Mouse (Mus musculus) CH12.LX (cell line): ENCODE measurements around the gene Gosr1. TPM values are rescaled to one million over a fixed set of nuclear protein-coding genes. Genes with fewer than 3 reads are reported as not detected.

Source experiments
- DNase-seq: peaks from one replicate; pipeline ENCODE4 v3.0.0-alpha.2; 2013; ENCODE audit errors: extremely low read depth
- H3K27ac ChIP-seq: 2 replicates; pipeline ENCODE4 v1.5.1; 2012; ENCODE audit warnings: low read depth, mild to moderate bottlenecking, control low read depth, moderate library complexity; ENCODE audit not compliant: insufficient read depth
- H3K27me3 ChIP-seq: replicated peaks from 2 replicates; pipeline ENCODE3; 2012; ENCODE audit warnings: inconsistent platforms
- H3K36me3 ChIP-seq, 2 experiments: replicated peaks in 1 of 2; 2 replicates each; pipeline versions ENCODE3 to v1.6.1; 2012; ENCODE audit warnings: inconsistent platforms in 1 of 2, low read length in 1 of 2, mild to moderate bottlenecking in 1 of 2, mixed read lengths in 1 of 2, moderate library complexity in 1 of 2; ENCODE audit not compliant: control insufficient read depth in 1 of 2, insufficient read depth in 1 of 2
- H3K4me1 ChIP-seq, 2 experiments: 2 replicates each; pipeline ENCODE4 v1.6.1; 2012; ENCODE audit warnings: inconsistent platforms in 1 of 2, moderate library complexity in 1 of 2; ENCODE audit not compliant: insufficient read depth in 2 of 2, control insufficient read depth in 1 of 2
- H3K4me2 ChIP-seq: 2 replicates; pipeline ENCODE4 v1.6.1; 2012; ENCODE audit warnings: low read depth, mild to moderate bottlenecking, control low read depth; ENCODE audit not compliant: poor library complexity, insufficient read depth, severe bottlenecking
- H3K4me3 ChIP-seq, 3 experiments: fragments of 150-350 bp in 1 of 3; sonication (generic) in 1 of 3; replicated peaks in 1 of 3; 2 replicates each; pipeline versions ENCODE3 to v1.5.1; 2011 to 2012; ENCODE audit warnings: low read depth in 2 of 3, low read length in 2 of 3, mild to moderate bottlenecking in 2 of 3, moderate library complexity in 2 of 3, control low read depth in 1 of 3, improper control_type of control experiment in 1 of 3, inconsistent platforms in 1 of 3, mixed read lengths in 1 of 3; ENCODE audit not compliant: poor library complexity in 1 of 3
- H3K79me2 ChIP-seq: replicated peaks from 2 replicates; pipeline ENCODE4 v1.6.1; 2012; ENCODE audit warnings: mild to moderate bottlenecking, moderate library complexity; ENCODE audit not compliant: control insufficient read depth, poor library complexity, insufficient read depth, severe bottlenecking; ENCODE audit errors: extremely low read depth
- H3K9ac ChIP-seq: 2 replicates; pipeline ENCODE4 v1.6.1; 2012; ENCODE audit warnings: low read depth, mild to moderate bottlenecking, control low read depth, moderate library complexity; ENCODE audit not compliant: insufficient read depth
- H3K9me3 ChIP-seq: replicated peaks from 2 replicates; pipeline ENCODE3; 2012; ENCODE audit warnings: low read length, inconsistent platforms, mixed read lengths
- BHLHE40 ChIP-seq: IDR thresholded peaks from 2 replicates; pipeline ENCODE4 v1.6.1; 2011; ENCODE audit warnings: mild to moderate bottlenecking, low read depth, low read length, improper control_type of control experiment
- CHD2 ChIP-seq: IDR thresholded peaks from 2 replicates; pipeline ENCODE4 v1.6.1; 2011; ENCODE audit warnings: low read length, improper control_type of control experiment
- E2F4 ChIP-seq: IDR thresholded peaks from 2 replicates; pipeline ENCODE4 v1.6.1; 2011; ENCODE audit warnings: low read depth, low read length, improper control_type of control experiment; ENCODE audit not compliant: insufficient replicate concordance
- ELF1 ChIP-seq: IDR thresholded peaks from 2 replicates; pipeline ENCODE4 v1.6.1; 2014; ENCODE audit warnings: low read depth, mild to moderate bottlenecking, inconsistent platforms, low read length, improper control_type of control experiment
- EP300 ChIP-seq: IDR thresholded peaks from 2 replicates; pipeline ENCODE4 v1.6.1; 2011; ENCODE audit warnings: low read length, improper control_type of control experiment
- ETS1 ChIP-seq: conservative IDR thresholded peaks from 2 replicates; pipeline ENCODE4 v1.6.1; 2012; ENCODE audit warnings: low read depth, mild to moderate bottlenecking, inconsistent platforms, low read length, improper control_type of control experiment, moderate library complexity
- GABPA ChIP-seq: IDR thresholded peaks from 2 replicates; pipeline ENCODE4 v1.6.1; 2012; ENCODE audit warnings: low read depth, low read length, improper control_type of control experiment, inconsistent platforms; ENCODE audit not compliant: insufficient replicate concordance
- HCFC1 ChIP-seq: IDR thresholded peaks from 2 replicates; pipeline ENCODE4 v1.6.1; 2012; ENCODE audit warnings: low read depth, mild to moderate bottlenecking, inconsistent platforms, low read length, improper control_type of control experiment
- IRF4 ChIP-seq: IDR thresholded peaks from 2 replicates; pipeline ENCODE4 v1.6.1; 2014; ENCODE audit warnings: low read depth, mild to moderate bottlenecking, inconsistent platforms, low read length, improper control_type of control experiment
- JUN ChIP-seq: IDR thresholded peaks from 2 replicates; pipeline ENCODE4 v1.6.1; 2011; ENCODE audit warnings: low read depth, mild to moderate bottlenecking, low read length, improper control_type of control experiment, moderate library complexity; ENCODE audit not compliant: insufficient read depth
- JUND ChIP-seq: conservative IDR thresholded peaks from 2 replicates; pipeline ENCODE4 v1.6.1; 2011; ENCODE audit warnings: low read depth, low read length, improper control_type of control experiment
- MAFK ChIP-seq: IDR thresholded peaks from 2 replicates; pipeline ENCODE4 v1.6.1; 2011; ENCODE audit warnings: low read length, improper control_type of control experiment; ENCODE audit not compliant: insufficient replicate concordance
- MAX ChIP-seq: IDR thresholded peaks from 2 replicates; pipeline ENCODE4 v1.6.1; 2011; ENCODE audit warnings: low read length, improper control_type of control experiment
- MEF2A ChIP-seq: IDR thresholded peaks from 2 replicates; pipeline ENCODE4 v1.6.1; 2014; ENCODE audit warnings: low read depth, mild to moderate bottlenecking, inconsistent platforms, low read length, improper control_type of control experiment, borderline replicate concordance
- MXI1 ChIP-seq: IDR thresholded peaks from 2 replicates; pipeline ENCODE4 v1.6.1; 2011; ENCODE audit warnings: mild to moderate bottlenecking, low read depth, low read length, improper control_type of control experiment
- MYC ChIP-seq: IDR thresholded peaks from 2 replicates; pipeline ENCODE4 v1.6.1; 2011; ENCODE audit warnings: low read depth, mild to moderate bottlenecking, improper control_type of control experiment, low read length
- NELFE ChIP-seq: IDR thresholded peaks from 2 replicates; pipeline ENCODE4 v1.6.1; 2011; ENCODE audit warnings: low read depth, low read length, improper control_type of control experiment
- NRF1 ChIP-seq: IDR thresholded peaks from 2 replicates; pipeline ENCODE4 v1.6.1; 2014; ENCODE audit warnings: low read depth, mild to moderate bottlenecking, inconsistent platforms, low read length, improper control_type of control experiment, moderate library complexity
- PAX5 ChIP-seq: IDR thresholded peaks from 2 replicates; pipeline ENCODE4 v1.6.1; 2012; ENCODE audit warnings: low read length, inconsistent platforms, mixed read lengths
- POLR2A ChIP-seq: IDR thresholded peaks from 2 replicates; pipeline ENCODE4 v1.6.1; 2011; ENCODE audit warnings: low read depth, mild to moderate bottlenecking, improper control_type of control experiment, low read length
- POLR2AphosphoS2 ChIP-seq: IDR thresholded peaks from 2 replicates; pipeline ENCODE4 v1.6.1; 2011; ENCODE audit warnings: low read depth, low read length, improper control_type of control experiment
- RCOR1 ChIP-seq: conservative IDR thresholded peaks from 2 replicates; pipeline ENCODE4 v1.6.1; 2012; ENCODE audit warnings: low read depth, mild to moderate bottlenecking, inconsistent platforms, low read length, improper control_type of control experiment
- SIN3A ChIP-seq: IDR thresholded peaks from 2 replicates; pipeline ENCODE4 v1.6.1; 2012; ENCODE audit warnings: low read length, improper control_type of control experiment, inconsistent platforms
- SMC3 ChIP-seq: IDR thresholded peaks from 2 replicates; pipeline ENCODE4 v1.6.1; 2011; ENCODE audit warnings: low read depth, low read length, improper control_type of control experiment
- TBP ChIP-seq: conservative IDR thresholded peaks from 2 replicates; pipeline ENCODE4 v1.6.1; 2011; ENCODE audit warnings: low read depth, low read length, improper control_type of control experiment
- UBTF ChIP-seq: IDR thresholded peaks from 2 replicates; pipeline ENCODE4 v1.6.1; 2012; ENCODE audit warnings: low read depth, mild to moderate bottlenecking, inconsistent platforms, low read length, improper control_type of control experiment, moderate library complexity
- USF1 ChIP-seq: IDR thresholded peaks from 2 replicates; pipeline ENCODE4 v1.6.1; 2014; ENCODE audit warnings: low read depth, mild to moderate bottlenecking, inconsistent platforms, low read length, improper control_type of control experiment
- ZKSCAN1 ChIP-seq: IDR thresholded peaks from 2 replicates; pipeline ENCODE4 v1.6.1; 2012; ENCODE audit warnings: low read depth, inconsistent platforms, low read length, improper control_type of control experiment, borderline replicate concordance
- ZNF384 ChIP-seq: IDR thresholded peaks from 2 replicates; pipeline ENCODE4 v1.6.1; 2012; ENCODE audit warnings: low read depth, low read length, improper control_type of control experiment, inconsistent platforms
- dilution Hi-C: fragments of 300-500 bp; cut with MboI; formaldehyde crosslinking; loops from 2 replicates; pipeline ENCODE4 v1.14.3; 2020; ENCODE audit warnings: low sequenced_read_pairs; ENCODE audit not compliant: extremely low pct_unique_long_range_greater_than_20kb, extremely low pct_ligation_motif_present
- in situ Hi-C: fragments of 300-500 bp; cut with MboI; formaldehyde crosslinking; loops from 3 replicates; pipeline ENCODE4 v1.14.3; 2019; ENCODE audit warnings: low sequenced_read_pairs, low pct_ligation_motif_present, low pct_unique_long_range_greater_than_20kb, mixed read lengths
- polyA plus RNA-seq: library from polyadenylated mRNA; unstranded; fragments of >175 nt; gene quantifications from 2 replicates; pipeline ENCODE4 v1.2.1, GENCODE M21; 2012; ENCODE audit warnings: low read depth; ENCODE audit not compliant: insufficient read length
- total RNA-seq, 2 experiments: library from RNA; depleted of rRNA; stranded (reverse); fragments of 300-350 nt in 1 of 2; fragments of >200 nt in 1 of 2; gene quantifications; 2 replicates each; pipeline ENCODE4 v1.2.3; 2012 to 2014

The Gosr1 gene
- total and polyA plus RNA-seq, 3 experiments = 21.2 to 46.6 (median 40.2) TPM

DNA sequence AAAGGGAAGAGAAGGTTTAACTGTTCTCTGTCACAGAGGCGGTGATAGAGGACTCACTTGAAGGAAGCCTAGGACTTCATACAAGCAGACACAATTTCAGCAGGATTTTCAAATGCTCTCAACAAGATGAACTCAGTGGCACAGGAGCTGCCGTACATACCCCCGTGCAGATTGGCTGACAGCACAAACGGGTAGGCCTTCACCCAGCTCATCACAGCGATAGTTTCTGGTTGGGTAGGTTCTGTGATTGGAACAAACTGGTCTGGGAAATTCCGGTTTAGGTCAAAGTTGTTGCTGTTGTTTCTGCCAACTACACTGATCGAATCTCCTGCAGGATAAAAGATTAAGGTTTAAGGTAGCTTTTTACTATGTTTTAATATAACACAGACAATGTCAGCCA is 45.2 kb upstream of the Gosr1 start:
- H3K4me3 ChIP-seq = peak overlapping the region; percentile 1 to 47 (median 18)
- peaks cover 25 to 67% of the 10 kb centered on the region in 2 experiments for H3K4me1 ChIP-seq
- peak overlapping the region; percentile 9; the same call in 1 of the 2 replicates for H3K27ac ChIP-seq
- no peak overlapping the region for H3K9ac ChIP-seq
- H3K36me3 ChIP-seq = peaks cover 0 to 23% of the 10 kb centered on the region in 2 experiments
- DNase-seq = peak; percentile 77
- TF ChIP-seq NRF1 = no peak
- TF ChIP-seq JUND = 0 out of 2 replicates have a peak, but pooled peaks have one; percentile 13
- peak; percentile 39; the same call in 1 of the 2 replicates for TF ChIP-seq BHLHE40
- no peak for TF ChIP-seq JUN
- no peak for TF ChIP-seq MXI1
- no peak for TF ChIP-seq GABPA
- TF ChIP-seq E2F4 = no peak
- TF ChIP-seq POLR2A = peak; percentile 34; the same call in 1 of the 2 replicates
- 0 out of 2 replicates have a peak, but pooled peaks have one; percentile 62 for TF ChIP-seq TBP
- no peak for TF ChIP-seq CHD2
- TF ChIP-seq EP300 = peak; percentile 72
- no peak for TF ChIP-seq MYC
- H3K27me3 ChIP-seq = no peaks in the 10 kb centered on the region
- H3K9me3 ChIP-seq = no peaks in the 10 kb centered on the region
- H3K4me2 ChIP-seq = peak overlapping the region; percentile 35
- in situ Hi-C loops = no loop called here
- H3K79me2 ChIP-seq = no peaks in the 10 kb centered on the region
- dilution Hi-C loops = no loop called here

DNA sequence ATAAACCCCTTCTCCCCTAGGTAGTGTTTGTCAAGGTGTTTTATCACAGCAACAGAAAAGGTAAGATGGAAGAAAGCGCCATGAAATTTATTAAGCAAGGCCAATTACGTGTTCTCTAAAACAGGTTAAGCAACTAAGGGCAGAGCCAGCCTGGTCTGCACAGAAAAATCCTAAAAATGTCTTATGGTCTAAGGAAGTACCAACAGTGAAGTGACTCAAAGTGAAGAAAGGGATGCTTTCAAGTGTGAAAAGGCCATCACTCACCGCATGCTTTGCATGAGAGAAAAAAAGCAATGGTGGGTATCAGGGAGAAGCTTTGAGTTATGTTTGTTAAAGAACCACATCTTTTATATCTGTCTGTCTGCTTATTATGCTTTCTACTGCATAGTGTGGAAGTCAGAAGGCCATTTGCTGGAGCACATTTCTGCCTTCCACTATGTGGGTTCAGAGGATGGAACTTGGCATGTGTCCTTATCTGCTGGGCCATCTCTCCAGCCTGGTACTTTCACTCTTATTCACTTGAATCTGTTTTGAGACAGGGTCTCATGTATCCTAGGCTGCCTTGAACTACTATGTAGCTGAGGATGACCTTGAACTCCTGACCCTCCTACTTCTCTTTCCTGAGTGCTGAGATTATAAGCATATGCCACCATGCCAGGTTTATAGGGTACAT is 43.8 kb upstream of the Gosr1 start:
- Histone ChIP-seq H3K4me3 (peak overlapping the region in 1 of 3 experiments; percentile 47), H3K27ac (peak overlapping the region; percentile 58), H3K4me2 (peak overlapping the region; percentile 83), H3K9ac (no peak overlapping the region), H3K79me2 (no peaks in the 10 kb centered on the region), H3K36me3 (peaks cover 0 to 28% of the 10 kb centered on the region in 2 experiments), H3K27me3 (no peaks in the 10 kb centered on the region), H3K9me3 (no peaks in the 10 kb centered on the region), H3K4me1 (peaks cover 25 to 67% of the 10 kb centered on the region in 2 experiments)
- peak; percentile 94 for DNase-seq
- dilution Hi-C loops = no loop called here
- in situ Hi-C loops = no loop called here
- no peak for TF ChIP-seq USF1
- TF ChIP-seq MAFK = peak; percentile 91
- TF ChIP-seq ELF1 = peak; percentile 53
- no peak for TF ChIP-seq PAX5
- TF ChIP-seq ETS1 = peak; percentile 95
- TF ChIP-seq UBTF = 0 out of 2 replicates have a peak, but pooled peaks have one; percentile 50
- TF ChIP-seq MEF2A = peak; percentile 90
- TF ChIP-seq JUND = peak; percentile 96
- TF ChIP-seq EP300 = peak; percentile 99
- no peak for TF ChIP-seq ZKSCAN1
- 0 out of 2 replicates have a peak, but pooled peaks have one; percentile 12 for TF ChIP-seq HCFC1
- no peak for TF ChIP-seq SMC3
- TF ChIP-seq POLR2AphosphoS2 = no peak
- TF ChIP-seq TBP = peak; percentile 69; the same call in 1 of the 2 replicates
- TF ChIP-seq JUN = peak; percentile 93
- TF ChIP-seq ZNF384 = peak; percentile 96
- TF ChIP-seq NELFE = no peak
- peak; percentile 78 for TF ChIP-seq CHD2
- TF ChIP-seq BHLHE40 = peak; percentile 92
- TF ChIP-seq RCOR1 = peak; percentile 87
- TF ChIP-seq E2F4 = no peak
- peak; percentile 84 for TF ChIP-seq MYC
- peak; percentile 98 for TF ChIP-seq IRF4
- TF ChIP-seq MAX = peak; percentile 71; the same call in 1 of the 2 replicates
- no peak for TF ChIP-seq POLR2A
- TF ChIP-seq SIN3A = peak; percentile 83; the same call in 1 of the 2 replicates
